Mouse (Mus musculus): ENCODE data around the gene Olfr578.

Gene Olfr578

DNA sequence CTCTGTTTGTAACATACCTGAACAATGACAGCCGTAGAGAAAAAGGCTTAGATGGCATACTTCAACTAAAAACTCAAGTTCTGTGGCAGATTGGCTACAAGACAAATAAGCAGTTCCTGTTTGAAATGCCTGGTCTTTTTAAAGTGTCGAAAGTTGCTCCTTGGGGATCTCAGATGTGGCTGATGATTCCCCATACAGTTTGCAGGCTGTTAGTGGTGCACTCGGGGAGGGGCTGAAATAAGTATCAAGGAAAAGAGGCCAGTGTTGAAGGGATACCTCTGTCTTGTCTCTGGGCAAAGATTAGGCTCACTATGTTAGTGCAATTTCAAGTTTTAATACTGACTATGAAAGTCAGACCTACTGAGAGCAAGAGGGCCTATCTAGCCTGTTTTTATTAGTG, at the start of gene Olfr578:
Gene Olfr578 (minus strand): TSS at position 101 of the 400 bp plus-strand sequence.
- no peak for DNase-seq (ENCODE audit: low read depth, low spot score)

DNA sequence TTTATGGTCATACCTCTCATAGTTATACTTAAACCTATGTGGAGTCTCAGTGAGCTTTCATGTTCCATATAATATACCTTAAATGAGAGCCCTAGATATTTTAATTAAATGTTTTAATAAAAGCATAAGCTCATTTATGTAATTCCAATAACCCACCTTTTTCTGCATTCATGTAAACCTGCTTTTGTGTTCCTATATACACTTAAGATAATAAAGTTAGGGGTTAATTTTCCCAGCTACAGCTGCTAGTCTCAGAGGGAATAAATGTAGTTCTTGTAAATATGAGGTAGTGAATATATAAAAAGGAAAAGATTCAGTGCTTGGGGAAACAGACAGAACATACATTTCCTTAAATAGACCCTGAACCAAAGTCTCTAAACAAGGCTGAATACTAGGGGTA, 48.6 kb upstream of the Olfr578 start, which contains the start of gene Olfr582:
Gene Olfr582 (plus strand): TSS at position 301 of the 400 bp plus-strand sequence.
- no peak for DNase-seq (ENCODE audit: low read depth, low spot score)

DNA sequence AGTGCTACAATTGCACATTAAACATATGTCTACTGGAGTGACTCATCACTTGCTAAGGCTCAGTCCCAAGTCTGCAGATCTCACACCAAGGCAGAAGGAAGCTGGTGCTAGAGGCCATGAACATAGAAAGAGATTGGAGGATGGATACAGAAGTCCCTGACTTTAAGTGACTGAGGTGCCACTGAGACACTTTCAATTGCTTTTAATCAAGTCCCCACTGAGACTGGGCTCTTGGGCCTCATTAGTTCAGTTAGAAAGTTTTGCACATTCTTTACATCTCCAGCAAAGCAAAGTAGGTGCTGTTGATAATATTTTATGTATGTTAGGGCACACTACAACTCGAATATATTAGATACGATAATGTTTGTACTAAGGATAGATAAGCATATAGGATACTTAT, 13.3 kb downstream of the Olfr578 start, which contains the start of gene Olfr577:
Gene Olfr577 (minus strand): TSS at position 101 of the 400 bp plus-strand sequence.
- no peak for DNase-seq (ENCODE audit: low read depth, low spot score)

DNA sequence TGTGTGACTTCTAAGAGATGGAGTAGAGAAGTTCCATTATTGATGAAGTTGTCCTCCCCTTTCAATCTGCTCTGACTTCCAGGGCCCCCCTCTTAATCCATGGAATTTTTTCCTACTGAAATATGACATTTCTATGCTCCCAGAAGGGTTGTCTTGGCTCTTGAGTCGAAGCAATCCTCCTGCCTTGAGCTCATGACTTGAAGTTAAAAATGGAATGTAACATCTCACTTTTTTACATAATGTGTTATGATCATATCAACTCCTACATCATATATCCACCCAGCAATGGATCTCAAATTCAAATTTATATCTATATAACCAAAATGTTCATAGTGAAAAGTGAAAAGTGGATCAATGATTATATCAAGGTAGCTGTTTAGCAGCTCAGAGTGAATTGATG, 14.7 kb downstream of the Olfr578 start:
- DNase-seq (ENCODE audit: low read depth, low spot score) = no peak

DNA sequence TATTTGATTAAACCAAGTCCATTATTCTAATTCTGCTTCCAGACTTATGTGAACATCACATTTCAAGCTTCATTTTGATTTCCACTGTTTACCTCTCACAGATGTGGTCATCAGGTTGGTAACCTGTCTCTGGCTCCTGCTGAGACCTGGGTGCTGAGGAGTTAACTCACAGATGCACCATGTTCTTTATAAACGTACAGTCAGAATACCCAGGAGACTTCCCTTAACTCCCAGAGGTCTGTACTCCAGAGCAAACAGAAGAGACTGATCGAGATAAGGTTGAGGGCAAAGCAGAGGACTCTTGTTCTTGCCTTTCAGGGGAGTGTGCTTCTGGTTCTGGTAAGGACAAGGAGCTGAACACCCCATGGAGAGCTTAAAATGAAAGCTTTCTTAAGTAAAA, 26.8 kb downstream of the Olfr578 start, which contains the start of gene Olfr576:
Gene Olfr576 (plus strand): TSS at position 301 of the 400 bp plus-strand sequence.
- DNase-seq (ENCODE audit: low read depth, low spot score) = no peak

DNA sequence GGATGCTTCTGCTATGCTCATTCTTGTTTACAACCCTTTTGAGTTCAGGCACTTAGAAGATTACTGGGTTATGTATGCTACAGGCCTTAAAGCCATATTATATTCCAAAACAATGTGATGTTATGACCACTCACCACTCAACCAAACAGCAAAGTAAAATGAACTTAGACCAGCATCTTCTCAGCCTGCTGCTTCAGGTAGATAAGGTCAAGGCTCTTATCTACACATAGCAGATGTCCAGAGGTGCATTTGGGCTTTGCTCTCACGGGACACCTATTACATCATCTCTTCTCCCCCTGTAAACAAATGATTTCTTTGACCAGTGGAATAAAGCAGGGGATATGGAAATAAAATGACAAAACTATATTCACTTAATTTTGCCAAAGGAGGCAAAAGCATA, 30.5 kb downstream of the Olfr578 start, which contains the start of gene Olfr575:
Gene Olfr575 (minus strand): TSS at position 183 of the 400 bp plus-strand sequence.
- no peak for DNase-seq (ENCODE audit: low read depth, low spot score)

DNA sequence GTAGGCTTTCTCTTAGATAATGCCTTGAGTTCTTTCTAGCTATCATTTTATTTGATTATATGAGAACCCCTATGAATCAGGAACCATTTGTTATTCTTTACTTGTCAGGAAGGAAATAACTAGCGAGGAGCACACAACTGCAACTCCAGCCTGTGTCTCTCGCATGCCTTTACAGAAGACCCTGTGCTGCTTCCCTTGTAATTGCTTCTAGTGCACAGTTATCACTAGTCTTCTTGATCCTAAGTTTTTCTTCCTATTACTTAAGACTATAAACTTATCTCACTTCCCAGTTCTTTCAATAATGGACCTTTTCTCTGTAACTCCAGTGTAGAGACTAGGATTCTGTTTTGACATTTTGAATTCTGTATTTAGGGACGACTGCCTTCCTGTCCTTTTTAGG, 31.0 kb downstream of the Olfr578 start:
- DNase-seq (ENCODE audit: low read depth, low spot score) = no peak

DNA sequence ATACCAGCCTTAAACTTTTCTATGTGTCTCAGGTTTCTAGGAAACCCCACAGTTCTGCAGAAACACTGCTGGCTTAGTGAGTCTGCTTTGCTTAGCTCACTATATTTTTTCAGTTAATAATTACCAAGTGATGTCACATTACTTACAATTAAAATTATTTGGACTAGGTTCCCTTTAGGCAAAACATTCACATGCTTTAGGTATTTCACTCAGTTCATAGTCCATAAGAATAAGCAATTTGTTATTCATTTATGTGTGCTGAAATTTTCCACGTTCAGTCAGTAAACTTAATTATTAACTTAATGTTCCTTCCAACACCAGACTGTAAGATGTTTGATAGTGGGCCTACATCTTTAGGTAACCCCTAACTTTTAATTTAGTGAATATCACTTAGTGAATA, 38.4 kb downstream of the Olfr578 start:
- no peak for DNase-seq (ENCODE audit: low read depth, low spot score)

DNA sequence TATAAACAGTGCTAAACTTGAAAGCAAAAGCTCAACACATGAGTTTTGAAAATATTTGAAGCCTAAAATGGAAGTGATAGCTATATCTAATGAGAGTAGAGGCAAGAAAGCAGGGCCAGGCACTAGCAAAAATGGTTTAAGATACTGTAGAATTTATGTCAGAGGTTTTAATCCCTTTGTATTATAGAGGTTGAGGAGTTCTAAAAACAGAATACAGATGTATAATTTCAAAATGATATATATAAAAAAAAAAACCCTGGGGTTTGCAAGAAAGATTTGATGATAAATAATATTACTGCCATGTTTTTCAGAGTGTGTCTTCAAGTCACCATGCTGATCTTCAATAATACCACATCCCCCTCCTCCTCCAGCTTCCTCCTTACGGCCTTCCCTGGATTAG, 41.0 kb downstream of the Olfr578 start, which contains the start of gene Olfr574:
Gene Olfr574 (plus strand): TSS at position 301 of the 400 bp plus-strand sequence.
- no peak for DNase-seq (ENCODE audit: low read depth, low spot score)

DNA sequence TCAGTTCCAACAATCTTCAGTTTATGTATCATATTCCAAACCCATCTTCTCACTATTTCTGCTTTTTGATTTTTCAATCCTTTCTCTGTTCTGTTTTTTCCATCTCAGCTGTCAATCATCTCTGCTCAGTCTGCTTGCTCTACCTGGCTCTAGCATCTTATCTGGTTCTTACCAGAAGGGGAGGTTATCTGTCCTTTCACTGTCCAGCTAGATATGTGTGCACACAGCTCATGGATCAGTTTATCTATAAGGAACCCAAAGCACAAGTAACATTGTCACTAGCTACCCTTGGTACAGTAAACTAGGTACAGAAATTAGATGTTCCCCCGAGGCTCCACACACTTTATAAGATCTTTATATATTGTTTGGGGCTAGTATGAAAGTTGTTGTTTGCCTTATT, 45.7 kb downstream of the Olfr578 start:
- no peak for DNase-seq (ENCODE audit: low read depth, low spot score)

DNA sequence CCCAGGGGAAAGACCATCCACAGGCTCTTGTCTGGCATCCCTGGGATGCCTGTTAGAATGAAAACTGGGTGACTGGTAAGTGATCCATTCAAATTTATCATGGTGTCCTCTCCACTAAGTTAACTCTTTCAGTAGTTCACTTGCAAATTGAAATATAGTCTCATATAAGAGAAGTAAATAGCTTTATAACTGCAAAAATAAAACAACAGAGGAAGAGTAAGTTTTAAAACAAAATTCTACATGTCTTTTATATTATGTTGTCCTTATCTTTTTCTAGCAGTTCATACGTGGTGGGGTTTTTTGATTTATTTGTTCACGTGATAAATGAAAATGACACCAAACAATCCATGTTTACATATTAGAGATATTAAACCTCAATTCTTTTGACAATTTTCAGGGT, 46.6 kb downstream of the Olfr578 start, which contains the start of gene Olfr573-ps1:
Gene Olfr573-ps1 (minus strand): TSS at position 101 of the 400 bp plus-strand sequence.
- DNase-seq (ENCODE audit: low read depth, low spot score) = no peak
